Mouse (Mus musculus): ENCODE results near the gene Itga3.

DNA sequence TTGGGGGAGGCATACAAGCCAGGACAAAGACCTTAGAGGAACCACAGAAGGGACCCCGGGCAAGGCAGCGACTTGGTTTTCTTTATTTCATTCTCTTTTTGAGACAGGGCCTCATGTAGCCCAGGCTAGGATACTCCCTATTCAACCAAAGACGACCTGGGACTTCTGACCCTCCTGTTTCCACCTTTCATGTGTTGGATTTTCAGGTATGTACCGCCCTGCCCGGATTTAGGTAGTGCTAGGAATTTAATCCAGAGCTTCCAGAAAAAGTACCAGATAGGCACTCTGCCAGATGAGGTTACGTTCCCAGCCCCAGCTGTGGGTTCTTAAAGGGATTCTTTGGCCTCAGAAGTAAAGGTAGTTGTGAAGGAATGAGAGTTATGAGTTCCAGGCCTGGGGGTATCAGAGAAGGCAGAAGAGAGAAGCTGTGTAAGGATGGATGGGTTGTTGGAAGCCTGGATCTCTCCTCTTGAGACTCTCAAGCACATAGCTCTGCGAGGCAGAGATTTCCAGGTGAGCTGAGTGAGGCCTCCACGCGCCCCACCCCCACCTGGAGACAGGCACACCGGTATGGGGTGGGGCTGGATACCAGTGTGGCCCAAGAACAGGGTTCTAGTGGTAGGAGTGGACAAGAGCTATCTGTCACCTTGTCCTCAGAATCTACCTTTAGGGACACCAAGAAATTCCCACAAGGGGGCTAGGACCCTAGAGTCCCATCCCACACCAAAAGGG is 7.2 kb downstream of the Itga3 start:
- TF ChIP-seq CTCF (IDR thresholded peaks at IDR 0.05; ENCODE audit: borderline replicate concordance, insufficient read depth, low read depth, low read length) (no peak), POLR2A (IDR thresholded peaks at IDR 0.05; ENCODE audit: borderline replicate concordance, insufficient read depth, low read length) (no peak)

Measured in cerebellum, adult 2 months (tissue).